Mouse (Mus musculus): ENCODE data around the gene Nup93.
A peak's percentile ranks its signal among the peaks of the same experiment; 100 is the strongest.

Nup93 gene

DNA sequence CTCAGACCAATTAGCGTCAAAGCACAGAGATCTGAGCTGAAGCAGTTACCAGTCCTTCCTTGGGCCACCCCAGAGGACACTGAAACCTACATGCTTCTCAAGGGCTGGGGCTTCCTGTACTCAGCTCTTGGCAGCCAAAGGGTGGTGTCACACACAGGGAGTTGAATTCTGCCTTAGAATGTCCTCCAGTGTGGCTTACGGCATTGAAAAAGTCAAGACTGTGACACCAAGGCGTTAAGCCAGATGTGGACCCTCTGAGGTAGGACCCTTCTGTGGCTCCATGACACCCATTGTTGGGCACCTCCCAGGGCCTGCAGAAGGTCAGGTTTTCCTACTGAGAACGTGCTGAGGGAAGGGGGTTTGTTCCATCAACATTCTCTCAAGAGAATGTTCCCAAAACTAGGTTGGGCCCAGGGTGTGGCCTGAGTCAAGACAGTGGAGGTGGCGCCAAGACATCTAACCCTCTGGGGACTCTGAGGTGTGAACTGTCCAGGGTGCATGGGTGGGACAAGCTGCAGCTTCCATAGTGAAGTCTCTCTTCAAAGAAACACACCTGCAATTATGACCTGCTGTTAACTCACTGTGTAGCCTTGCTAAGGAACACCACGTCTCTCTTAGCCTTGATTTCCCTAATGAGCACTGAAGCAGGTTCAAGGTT is 147.5 kb downstream of the Nup93 start:
- DNase-seq (ENCODE audit: low read depth, low spot score): no peak

GRCm38 (mm10) chr8:94362607-94363239 is 148.4 kb downstream of the Nup93 start:
- no peak for DNase-seq (ENCODE audit: low read depth, low spot score)

- DNase-seq (ENCODE audit: low read depth, low spot score): peak; percentile 79
Measured at GRCm38 (mm10) chr8:94363288-94363688, 148.9 kb downstream of the Nup93 start.

DNA sequence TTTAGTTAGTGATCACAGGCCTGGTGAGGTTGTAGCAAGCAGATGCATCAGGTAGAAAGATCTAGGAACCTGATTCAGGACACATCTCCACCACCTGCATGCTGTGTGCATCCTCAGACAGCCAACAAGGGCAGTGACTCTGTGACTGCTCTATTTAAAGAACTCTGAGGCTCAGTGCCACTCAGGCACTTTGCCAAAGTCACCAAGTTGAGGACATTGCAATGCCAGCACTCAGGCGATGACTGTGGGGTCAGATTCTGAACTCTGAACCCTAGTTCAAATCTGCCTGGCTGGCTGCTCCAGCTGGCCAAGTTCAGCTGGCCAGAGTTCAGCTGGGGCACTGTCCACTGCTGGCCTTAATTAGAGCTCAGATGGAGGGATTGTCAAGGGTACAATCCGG is 149.5 kb downstream of the Nup93 start:
- peak; percentile 43 for DNase-seq (ENCODE audit: low read depth, low spot score)

GRCm38 (mm10) chr8:94364686-94365312 is 150.4 kb downstream of the Nup93 start:
- no peak for DNase-seq (ENCODE audit: low read depth, low spot score)

DNA sequence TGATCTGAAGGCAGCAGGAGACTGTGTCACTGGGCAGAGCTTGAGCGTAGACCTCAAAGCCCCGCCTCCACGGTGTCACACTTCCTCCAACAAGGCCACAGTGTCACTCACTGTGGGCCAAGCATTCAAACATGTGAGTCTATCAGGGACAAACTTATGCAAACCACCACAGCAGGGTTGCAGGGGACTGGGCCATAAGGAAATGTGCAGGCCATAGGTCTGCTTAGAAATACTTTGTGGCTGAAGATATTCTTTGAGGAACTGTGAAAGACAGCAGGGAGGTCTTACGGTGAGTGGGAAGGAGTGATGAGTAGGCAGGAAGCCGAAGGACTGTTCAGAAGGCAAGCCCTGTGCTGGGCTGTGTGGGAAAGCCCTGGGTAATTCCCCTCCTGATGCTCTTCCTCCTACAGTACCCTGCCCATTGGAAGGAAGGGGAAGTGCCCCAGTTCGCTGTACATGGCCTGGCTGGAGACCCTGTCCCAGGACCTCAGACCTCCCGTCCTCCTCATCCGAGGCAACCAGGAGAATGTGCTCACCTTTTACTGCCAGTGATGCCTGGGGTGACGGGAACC is 151.1 kb downstream of the Nup93 start:
- peak; percentile 32 for DNase-seq (ENCODE audit: low read depth, low spot score)
